Mouse (Mus musculus) forebrain, embryonic 13.5 days (tissue): ENCODE measurements around the gene Dact2. TPM values are rescaled to one million over a fixed set of nuclear protein-coding genes. Genes with fewer than 3 reads are reported as not detected.

Experiments
- ATAC-seq: fragments of 200-750 bp; cut with Nextera tagmentation; 2 replicates; pipeline ENCODE4 v1.8.0; 2017
- H3K27ac ChIP-seq: fragments of 300-500 bp; sonication (generic); 2 replicates; pipeline ENCODE4 v1.5.1; 2015; ENCODE audit warnings: inconsistent platforms, mild to moderate bottlenecking, moderate library complexity
- H3K27me3 ChIP-seq: fragments of 300-500 bp; sonication (generic); 2 replicates; pipeline ENCODE4 v1.6.1; 2015; ENCODE audit warnings: mild to moderate bottlenecking, inconsistent platforms
- H3K36me3 ChIP-seq: fragments of 300-500 bp; sonication (generic); 2 replicates; pipeline ENCODE4 v1.6.1; 2015; ENCODE audit warnings: mild to moderate bottlenecking, inconsistent platforms; ENCODE audit not compliant: poor library complexity, severe bottlenecking
- H3K4me1 ChIP-seq: fragments of 300-500 bp; sonication (generic); 2 replicates; pipeline ENCODE4 v1.6.1; 2015; ENCODE audit warnings: inconsistent platforms
- H3K4me2 ChIP-seq: fragments of 300-500 bp; sonication (generic); 2 replicates; pipeline ENCODE4 v1.6.1; 2015; ENCODE audit warnings: inconsistent platforms, mild to moderate bottlenecking, moderate library complexity
- H3K4me3 ChIP-seq: fragments of 300-500 bp; sonication (generic); 2 replicates; pipeline ENCODE4 v1.5.1; 2015; ENCODE audit warnings: mild to moderate bottlenecking, inconsistent platforms
- H3K9ac ChIP-seq: fragments of 300-500 bp; sonication (generic); 2 replicates; pipeline ENCODE4 v1.6.1; 2015; ENCODE audit warnings: mild to moderate bottlenecking, inconsistent platforms
- H3K9me3 ChIP-seq: fragments of 300-500 bp; sonication (generic); replicated peaks from 2 replicates; pipeline ENCODE4 v1.6.1; 2016; ENCODE audit warnings: inconsistent platforms
- WGBS: fragments of 180-500 bp; shearing (Covaris S2); methylation state at CpG from one replicate; pipeline ENCODE4 v1.1.7; 2015; 5-methylcytosine and 5-hydroxymethylcytosine counted together
- polyA plus RNA-seq: library from polyadenylated mRNA; unstranded; fragments of >200 nt; fragmentation: Nextera tagmentation; extraction: Ambion mirVana; gene quantifications from 2 replicates; pipeline ENCODE4 v1.2.1, GENCODE M21; 2015

Gene Dact2
- polyA plus RNA-seq, 1 experiment from 2014 or later: 0.88 TPM

DNA sequence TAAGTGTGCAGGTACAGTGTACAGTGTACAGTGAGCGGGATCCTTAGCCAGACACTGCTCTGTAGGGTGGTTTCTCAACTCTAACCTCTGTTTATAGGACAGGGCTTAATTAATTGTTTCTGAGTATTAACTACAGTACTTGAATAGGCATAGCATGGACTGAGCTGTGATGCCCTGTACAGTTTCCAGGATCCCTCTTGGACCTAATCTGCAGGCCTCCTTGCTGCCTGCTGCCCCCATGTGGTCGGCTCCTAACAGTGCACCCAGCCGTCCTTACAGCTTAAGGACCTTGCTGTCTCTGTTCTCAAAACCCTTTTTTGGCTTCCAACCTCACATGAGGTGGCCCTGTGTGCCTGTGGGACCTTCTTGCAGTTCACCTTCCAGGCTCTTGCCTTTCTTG, 2.0 kb upstream of the Dact2 start:
- peaks cover 44% of the 10 kb centered on the region for H3K27me3 ChIP-seq
- H3K36me3 ChIP-seq: no peaks in the 10 kb centered on the region
- H3K9me3 ChIP-seq: no peaks in the 10 kb centered on the region
- no peak overlapping the region for H3K9ac ChIP-seq
- H3K27ac ChIP-seq: no peak overlapping the region
- ATAC-seq: peak; percentile 44
- WGBS: 29% methylated on average over 3 of the region's 3 CpGs
- H3K4me1 ChIP-seq: peaks cover 30% of the 10 kb centered on the region
- no peak overlapping the region for H3K4me3 ChIP-seq
- H3K4me2 ChIP-seq: no peak overlapping the region

DNA sequence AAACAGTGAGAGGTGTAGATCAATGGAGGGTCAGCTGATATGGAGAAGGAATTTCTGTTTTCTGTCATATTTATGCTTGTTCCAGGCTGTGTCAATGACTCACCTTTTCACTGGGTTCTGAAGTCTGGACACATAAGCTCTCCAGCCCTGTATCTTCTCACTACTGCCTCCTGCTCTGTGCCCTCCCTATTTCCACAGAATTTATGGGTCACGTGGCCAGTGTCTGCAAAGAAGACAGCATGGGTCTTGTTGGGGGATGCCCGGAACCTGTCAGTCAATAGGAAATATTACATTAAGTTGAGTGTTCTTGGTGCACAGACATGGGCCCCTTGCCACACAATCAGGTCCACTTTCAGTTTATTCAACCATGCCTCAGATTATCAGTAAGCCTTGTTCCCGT, 1.1 kb upstream of the Dact2 start:
- H3K9me3 ChIP-seq: no peaks in the 10 kb centered on the region
- H3K4me3 ChIP-seq: no peak overlapping the region
- peaks cover 50% of the 10 kb centered on the region for H3K27me3 ChIP-seq
- no peak overlapping the region for H3K4me2 ChIP-seq
- H3K27ac ChIP-seq: no peak overlapping the region
- 87% methylated on average over 3 of the region's 3 CpGs for WGBS
- no peak overlapping the region for H3K9ac ChIP-seq
- H3K4me1 ChIP-seq: peaks cover 30% of the 10 kb centered on the region
- H3K36me3 ChIP-seq: no peaks in the 10 kb centered on the region
- no peak for ATAC-seq

DNA sequence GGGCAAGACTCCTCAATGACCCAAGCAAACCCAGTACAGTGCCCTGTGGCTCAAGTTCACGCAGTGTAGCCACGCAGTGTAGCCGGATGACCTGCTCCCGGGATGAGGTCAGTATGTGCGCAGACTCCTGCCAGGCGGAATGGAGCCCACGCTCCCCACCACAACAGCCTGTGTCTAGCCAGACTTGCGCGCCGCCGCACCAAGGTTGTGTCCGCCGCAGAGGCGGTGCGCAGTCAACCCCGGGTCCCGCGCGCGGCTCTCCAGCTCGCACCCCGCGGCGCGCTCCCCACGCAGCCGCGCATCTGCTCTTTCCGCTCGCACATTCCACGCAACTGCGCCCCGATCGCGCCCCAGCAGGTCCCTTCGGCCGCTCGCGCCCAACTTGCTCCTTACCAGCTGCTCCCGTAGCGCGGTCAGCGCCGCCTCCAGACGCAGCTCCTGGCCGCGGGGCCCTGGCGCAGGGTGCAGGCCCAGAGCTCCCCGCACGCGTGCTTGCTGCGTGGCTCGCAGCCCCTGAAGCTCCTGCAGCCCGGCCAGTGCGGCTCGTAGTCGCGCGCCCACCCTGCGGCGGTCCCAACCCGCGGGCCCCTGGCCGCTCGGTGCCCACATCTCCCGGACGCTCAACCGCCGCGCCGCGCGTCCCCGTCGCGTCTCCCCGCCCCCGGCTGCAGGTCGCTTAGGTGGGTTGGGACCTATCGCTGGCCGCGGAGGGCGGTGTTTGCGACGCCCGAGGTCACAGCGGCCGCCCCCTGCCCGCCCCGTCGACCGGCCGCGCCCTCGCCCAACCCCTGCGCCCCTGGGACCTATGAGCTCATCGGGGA, 773 bp downstream of the Dact2 start:
- Histone ChIP-seq H3K4me1 (peaks cover 30% of the 10 kb centered on the region), H3K36me3 (no peaks in the 10 kb centered on the region), H3K27me3 (peaks cover 52% of the 10 kb centered on the region), H3K27ac (no peak overlapping the region), H3K4me2 (peak overlapping the region; percentile 85), H3K9me3 (no peaks in the 10 kb centered on the region), H3K4me3 (peak overlapping the region; percentile 56), H3K9ac (peak overlapping the region; percentile 69)
- under 1% methylated on average over 93 of the region's 97 CpGs for WGBS
- peak; percentile 44 for ATAC-seq

DNA sequence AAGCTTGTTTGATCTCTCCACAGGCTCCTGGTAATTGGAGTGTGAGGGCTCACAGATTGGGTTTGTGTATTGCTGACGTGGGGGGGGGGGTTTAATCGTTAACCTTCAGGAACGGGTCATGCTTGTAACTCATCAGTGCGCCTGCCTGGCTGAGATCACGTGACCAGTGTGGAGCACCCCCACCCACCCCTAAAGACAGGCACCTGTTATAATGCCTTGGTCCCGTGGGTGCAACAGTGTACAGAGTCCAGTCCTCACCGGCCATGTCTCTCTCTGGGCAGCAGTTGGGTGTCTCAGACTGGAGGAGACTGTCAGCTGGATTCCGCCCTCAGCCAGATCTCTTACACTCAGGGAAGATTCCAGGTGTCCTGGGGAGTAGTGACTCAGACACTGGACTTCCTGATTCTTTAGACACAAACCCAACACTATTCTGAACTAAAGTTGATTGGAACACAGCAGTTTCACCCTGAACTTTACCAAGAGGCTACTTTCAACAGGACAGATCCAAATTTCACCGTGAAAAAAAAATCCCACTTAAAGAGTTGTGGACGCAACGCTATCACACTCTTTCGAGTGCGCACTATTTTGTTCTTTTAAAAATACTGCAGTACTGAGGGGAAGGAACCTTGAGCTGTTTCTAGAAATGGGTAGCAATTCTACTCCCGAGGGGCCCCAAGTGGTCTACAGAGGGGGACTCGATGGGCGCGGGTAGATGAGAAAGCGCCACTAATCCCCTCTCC, 1.6 kb downstream of the Dact2 start:
- Histone ChIP-seq H3K4me2 (peak overlapping the region; percentile 85), H3K9ac (0 out of 2 replicates have a peak overlapping the region, but pooled peaks have one; percentile 69), H3K36me3 (no peaks in the 10 kb centered on the region), H3K4me3 (peak overlapping the region; percentile 56), H3K4me1 (peaks cover 30% of the 10 kb centered on the region), H3K9me3 (no peaks in the 10 kb centered on the region), H3K27ac (no peak overlapping the region), H3K27me3 (peaks cover 52% of the 10 kb centered on the region)
- 2% methylated on average over 18 of the region's 18 CpGs for WGBS
- ATAC-seq: peak; percentile 2; the same call in 1 of the 2 replicates

DNA sequence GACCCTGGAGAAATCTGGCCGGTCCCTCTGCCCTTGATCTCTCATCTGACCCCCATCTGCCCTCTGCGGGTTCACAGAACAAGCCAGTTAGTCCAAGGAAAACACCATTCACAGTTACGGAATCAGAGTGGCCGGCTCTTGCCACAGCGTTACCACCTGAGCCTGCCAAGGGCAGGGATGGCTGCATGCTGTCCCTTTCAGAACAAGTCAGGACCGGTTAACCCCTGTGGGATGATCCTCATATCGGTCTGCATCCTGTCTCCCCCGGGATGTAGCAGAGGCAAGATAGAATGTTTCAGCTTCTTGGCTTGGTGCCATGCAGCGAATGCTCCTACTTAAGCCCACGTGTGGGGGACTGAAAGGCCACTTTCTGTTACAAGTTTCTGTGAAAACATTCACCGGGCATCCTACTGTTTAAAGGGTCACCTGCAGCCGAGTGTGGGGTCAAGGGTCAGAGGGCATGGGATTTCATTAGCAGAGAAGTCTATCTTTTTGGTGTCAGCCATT, 2.8 kb downstream of the Dact2 start:
- no peak overlapping the region for H3K27ac ChIP-seq
- H3K36me3 ChIP-seq: no peaks in the 10 kb centered on the region
- no peak overlapping the region for H3K9ac ChIP-seq
- peak overlapping the region; percentile 85 for H3K4me2 ChIP-seq
- no peaks in the 10 kb centered on the region for H3K9me3 ChIP-seq
- ATAC-seq: no peak
- peaks cover 30% of the 10 kb centered on the region for H3K4me1 ChIP-seq
- H3K27me3 ChIP-seq: peaks cover 52% of the 10 kb centered on the region
- WGBS: 10% methylated on average over 12 of the region's 12 CpGs
- no peak overlapping the region for H3K4me3 ChIP-seq

DNA sequence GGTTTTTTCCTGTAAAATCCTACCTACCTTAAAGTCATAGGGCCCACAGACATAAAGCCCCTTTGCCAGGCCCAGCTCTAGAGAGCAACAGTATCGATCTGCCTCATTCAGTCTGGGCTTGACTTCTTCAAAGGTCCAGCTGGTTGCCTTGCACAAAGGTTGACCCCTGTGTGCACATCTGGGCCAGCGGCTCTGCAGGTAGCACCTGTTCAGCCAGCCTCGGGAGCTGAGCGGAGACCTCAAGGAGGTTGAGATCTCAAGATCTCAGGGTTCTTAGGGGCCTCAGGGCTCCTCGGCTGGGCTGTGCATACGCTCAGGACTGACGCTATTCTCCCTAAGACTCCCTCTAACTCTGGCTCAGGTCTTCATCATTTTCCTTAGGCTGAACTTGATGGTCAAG, 3.9 kb downstream of the Dact2 start:
- H3K4me1 ChIP-seq: peaks cover 30% of the 10 kb centered on the region
- peaks cover 49% of the 10 kb centered on the region for H3K27me3 ChIP-seq
- no peak for ATAC-seq
- H3K36me3 ChIP-seq: no peaks in the 10 kb centered on the region
- no peak overlapping the region for H3K4me2 ChIP-seq
- H3K27ac ChIP-seq: no peak overlapping the region
- H3K4me3 ChIP-seq: no peak overlapping the region
- no peaks in the 10 kb centered on the region for H3K9me3 ChIP-seq
- no peak overlapping the region for H3K9ac ChIP-seq
- WGBS: 89% methylated on average over 7 of the region's 7 CpGs

DNA sequence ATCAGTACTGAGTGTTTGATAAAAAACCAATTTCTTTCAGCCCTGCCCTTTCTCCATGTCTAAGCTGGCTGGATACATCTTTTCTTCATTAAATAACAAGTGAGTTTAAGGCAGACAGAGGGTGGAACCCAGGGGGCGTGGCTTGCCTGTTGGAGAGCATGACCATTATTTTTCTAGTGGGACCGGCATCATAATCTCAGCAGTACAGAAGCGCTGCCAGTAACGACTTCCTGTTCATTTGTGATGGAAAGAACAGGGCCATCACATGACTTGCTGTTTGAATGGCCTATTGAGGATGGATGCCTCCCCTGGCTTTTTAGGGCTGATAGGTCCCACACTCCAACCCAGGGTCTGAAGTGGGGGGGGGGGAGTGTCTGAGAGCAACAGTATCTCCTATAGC, 4.5 kb downstream of the Dact2 start:
- no peak overlapping the region for H3K4me3 ChIP-seq
- H3K27me3 ChIP-seq: peaks cover 43% of the 10 kb centered on the region
- peaks cover 30% of the 10 kb centered on the region for H3K4me1 ChIP-seq
- WGBS: 29% methylated on average over 4 of the region's 4 CpGs
- no peak overlapping the region for H3K27ac ChIP-seq
- no peak for ATAC-seq
- no peaks in the 10 kb centered on the region for H3K9me3 ChIP-seq
- no peak overlapping the region for H3K4me2 ChIP-seq
- H3K9ac ChIP-seq: no peak overlapping the region
- no peaks in the 10 kb centered on the region for H3K36me3 ChIP-seq

DNA sequence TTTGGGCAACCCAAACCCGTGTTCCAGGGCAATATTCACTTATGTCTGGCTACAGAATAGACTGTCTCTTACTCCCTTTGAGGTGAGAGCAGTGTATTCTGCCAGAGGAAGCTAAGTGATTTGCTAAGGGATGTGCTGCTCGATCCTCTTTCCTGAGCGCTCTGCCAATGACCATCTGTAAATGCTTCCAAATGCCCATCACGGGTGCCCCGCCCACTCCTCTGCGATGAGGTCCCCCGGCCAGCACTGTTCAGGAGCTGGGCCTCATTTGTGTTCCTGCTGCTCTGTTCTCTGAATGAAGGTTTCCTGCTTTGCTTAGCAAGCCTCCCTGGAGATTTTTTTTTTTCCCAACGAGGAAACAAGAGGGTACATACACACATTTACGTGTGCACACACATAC, 11.2 kb downstream of the Dact2 start:
- no peak for ATAC-seq
- Histone ChIP-seq H3K4me1 (no peaks in the 10 kb centered on the region), H3K9ac (no peak overlapping the region), H3K36me3 (no peaks in the 10 kb centered on the region), H3K27me3 (no peaks in the 10 kb centered on the region), H3K4me2 (no peak overlapping the region), H3K27ac (no peak overlapping the region), H3K4me3 (no peak overlapping the region), H3K9me3 (no peaks in the 10 kb centered on the region)
- 76% methylated on average over 9 of the region's 9 CpGs for WGBS

DNA sequence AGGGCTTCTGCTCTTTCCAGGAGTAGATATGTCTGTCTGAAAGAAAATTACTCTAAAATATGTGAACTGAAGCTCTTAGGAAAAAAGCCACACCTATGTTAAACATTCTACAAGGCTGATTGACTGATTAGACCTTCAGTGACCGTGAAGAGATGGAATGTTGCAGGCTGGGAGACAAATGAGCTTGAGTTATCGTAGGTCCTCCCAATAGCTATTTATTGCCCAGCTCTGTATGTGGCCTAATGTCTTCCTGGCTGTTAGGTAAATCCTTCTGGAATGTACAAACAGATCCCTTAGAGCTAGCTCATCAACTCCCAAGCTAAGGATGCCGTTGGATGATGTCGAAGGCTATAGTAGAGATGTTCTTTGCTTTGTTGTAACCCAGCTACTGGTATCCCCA, 11.7 kb downstream of the Dact2 start:
- Histone ChIP-seq H3K9ac (no peak overlapping the region), H3K27ac (no peak overlapping the region), H3K36me3 (no peaks in the 10 kb centered on the region), H3K4me2 (no peak overlapping the region), H3K27me3 (no peaks in the 10 kb centered on the region), H3K4me1 (no peaks in the 10 kb centered on the region), H3K4me3 (no peak overlapping the region), H3K9me3 (no peaks in the 10 kb centered on the region)
- no peak for ATAC-seq
- WGBS: 88% methylated on average over 4 of the region's 4 CpGs

DNA sequence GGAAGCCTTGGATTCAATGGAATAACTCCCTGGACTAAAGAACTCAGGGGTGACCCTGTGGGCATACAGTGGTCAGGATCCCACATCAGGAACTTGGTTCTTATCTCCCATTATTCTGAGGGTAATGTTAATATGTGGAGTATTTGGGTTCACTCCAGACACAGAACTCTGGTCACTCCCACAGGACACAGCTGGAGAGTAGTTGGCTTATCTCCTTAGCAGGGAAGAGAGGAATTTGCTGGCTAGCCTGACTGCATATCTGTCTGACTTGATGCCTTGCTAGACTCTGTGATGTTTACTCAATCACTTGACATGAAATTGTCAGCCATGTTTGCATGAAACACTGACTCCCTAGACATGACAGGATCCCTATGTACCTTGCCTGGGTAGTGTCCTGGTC, 15.6 kb downstream of the Dact2 start:
- no peak overlapping the region for H3K4me2 ChIP-seq

DNA sequence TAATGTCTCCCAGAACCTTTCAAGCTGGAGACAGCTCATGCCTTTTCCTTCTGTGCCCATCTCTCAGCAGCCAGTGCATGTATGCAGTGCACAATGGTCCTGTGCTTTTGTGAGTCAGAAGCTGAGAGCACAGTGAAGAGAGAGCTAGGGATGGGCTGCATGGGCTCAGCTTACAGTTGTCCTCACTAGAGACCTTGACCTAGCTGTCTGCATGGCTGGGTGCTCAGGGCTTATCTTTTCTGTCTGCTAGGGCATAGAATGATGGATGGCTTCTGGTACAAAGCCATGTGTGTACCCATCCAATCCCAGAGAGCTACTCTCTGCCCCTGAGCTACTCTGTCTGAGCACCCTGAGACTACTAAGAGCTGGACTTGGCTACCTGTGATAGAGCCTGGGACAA, 17.0 kb downstream of the Dact2 start:
- no peaks in the 10 kb centered on the region for H3K36me3 ChIP-seq
- no peak overlapping the region for H3K4me3 ChIP-seq
- H3K9me3 ChIP-seq: no peaks in the 10 kb centered on the region
- no peak overlapping the region for H3K9ac ChIP-seq
- no peaks in the 10 kb centered on the region for H3K27me3 ChIP-seq
- no peaks in the 10 kb centered on the region for H3K4me1 ChIP-seq
- ATAC-seq: no peak
- H3K27ac ChIP-seq: no peak overlapping the region
- no peak overlapping the region for H3K4me2 ChIP-seq

More for the DNA sequence above, 15.6 kb downstream of the Dact2 start:
- no peak overlapping the region for H3K27ac ChIP-seq
- H3K9me3 ChIP-seq: no peaks in the 10 kb centered on the region
- ATAC-seq: no peak
- no peak overlapping the region for H3K4me3 ChIP-seq
- H3K4me1 ChIP-seq: no peaks in the 10 kb centered on the region
- no peaks in the 10 kb centered on the region for H3K27me3 ChIP-seq
- no peak overlapping the region for H3K9ac ChIP-seq
- H3K36me3 ChIP-seq: no peaks in the 10 kb centered on the region

DNA sequence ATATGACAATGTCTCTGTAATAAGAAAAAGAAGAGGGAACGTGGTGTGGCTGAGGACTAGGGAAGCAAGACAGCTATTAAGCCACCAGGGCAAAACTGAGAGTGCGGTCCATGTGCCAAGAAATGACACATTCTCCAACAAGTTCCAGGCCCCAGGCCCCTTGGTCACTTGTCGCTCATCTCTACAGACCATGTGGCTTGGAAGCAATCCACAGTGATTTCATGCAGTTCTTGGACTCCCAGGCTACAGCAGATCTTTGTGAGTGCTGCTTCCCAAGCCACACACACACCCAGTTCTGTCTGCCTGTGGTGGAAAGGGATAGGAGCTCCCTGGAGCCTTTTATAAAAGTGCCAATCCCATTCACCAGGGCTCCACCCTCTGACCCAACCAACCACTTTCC, 17.9 kb downstream of the Dact2 start:
- Histone ChIP-seq H3K9me3 (no peaks in the 10 kb centered on the region), H3K27me3 (no peaks in the 10 kb centered on the region), H3K4me3 (no peak overlapping the region), H3K36me3 (no peaks in the 10 kb centered on the region), H3K4me1 (no peaks in the 10 kb centered on the region), H3K27ac (no peak overlapping the region), H3K9ac (no peak overlapping the region), H3K4me2 (no peak overlapping the region)
- 91% methylated on average over 3 of the region's 3 CpGs for WGBS
- no peak for ATAC-seq
